Mouse (Mus musculus): ENCODE results near the gene Grap2. TPM values are rescaled to one million over a fixed set of nuclear protein-coding genes. Genes with fewer than 3 reads are reported as not detected.

The Grap2 gene
- total and polyA plus RNA-seq, 3 experiments, result 0.62 to 5.1 TPM; not detected in 1

GRCm38 (mm10) chr15:80683990-80684389, 111.6 kb downstream of the Grap2 start:
- H3K27ac ChIP-seq (ENCODE audit: control insufficient read depth, low read depth, low read length), result no peak overlapping the region
- TF ChIP-seq RCOR1 (IDR thresholded peaks at IDR 0.05; ENCODE audit: low read depth, low read length) (no peak), ZKSCAN1 (IDR thresholded peaks at IDR 0.05; ENCODE audit: low read depth, low read length) (no peak), MYC (IDR thresholded peaks at IDR 0.05; ENCODE audit: low read depth, low read length) (no peak), NRF1 (IDR thresholded peaks at IDR 0.05; ENCODE audit: insufficient read depth, low read depth, low read length, poor library complexity, severe bottlenecking) (no peak), POLR2AphosphoS2 (IDR thresholded peaks at IDR 0.05; ENCODE audit: low read length) (no peak), BHLHE40 (IDR thresholded peaks at IDR 0.05; ENCODE audit: borderline replicate concordance, low read depth, low read length) (no peak), TAL1 (IDR thresholded peaks at IDR 0.05; ENCODE audit: low read length) (no peak)
- H3K9me3 ChIP-seq (replicated peaks; ENCODE audit: insufficient read depth, low read length), result no peaks in the 10 kb centered on the region
- peaks cover 0 to 4% of the 10 kb centered on the region in 2 experiments; a peak in 2 of 4 replicates for H3K36me3 ChIP-seq (ENCODE audit: control insufficient read depth in 1 of 2, insufficient read depth in 2 of 2, low read length in 2 of 2)
- no peak overlapping the region for H3K9ac ChIP-seq (ENCODE audit: control insufficient read depth, low read depth, low read length, poor library complexity, severe bottlenecking)
- H3K4me1 ChIP-seq (ENCODE audit: control insufficient read depth in 1 of 2, insufficient read depth in 2 of 2, low read length in 2 of 2), result peaks cover 0 to 2% of the 10 kb centered on the region in 2 experiments; a peak in 1 of 4 replicates
- no peak overlapping the region for H3K4me3 ChIP-seq (ENCODE audit: control insufficient read depth in 1 of 2, insufficient read depth in 1 of 2, low read depth in 2 of 2, low read length in 2 of 2)
- H3K79me2 ChIP-seq (ENCODE audit: control insufficient read depth, insufficient read depth, low read length, poor library complexity), result no peaks in the 10 kb centered on the region
- no peak for DNase-seq (ENCODE audit: low read depth, low spot score)
- peaks cover 5 to 16% of the 10 kb centered on the region in 2 experiments for H3K27me3 ChIP-seq (ENCODE audit: control insufficient read depth in 1 of 2, insufficient read depth in 2 of 2, low read length in 2 of 2)

- Histone ChIP-seq H3K4me3 (ENCODE audit: control insufficient read depth in 1 of 2, insufficient read depth in 1 of 2, low read depth in 2 of 2, low read length in 2 of 2) (no peak overlapping the region), H3K9me3 (replicated peaks; ENCODE audit: insufficient read depth, low read length) (no peaks in the 10 kb centered on the region), H3K27me3 (ENCODE audit: control insufficient read depth in 1 of 2, insufficient read depth in 2 of 2, low read length in 2 of 2) (peaks cover 3 to 13% of the 10 kb centered on the region in 2 experiments), H3K79me2 (ENCODE audit: control insufficient read depth, insufficient read depth, low read length, poor library complexity) (no peaks in the 10 kb centered on the region), H3K36me3 (ENCODE audit: control insufficient read depth in 1 of 2, insufficient read depth in 2 of 2, low read length in 2 of 2) (peaks cover 0 to 7% of the 10 kb centered on the region in 2 experiments; a peak in 2 of 4 replicates), H3K9ac (ENCODE audit: control insufficient read depth, low read depth, low read length, poor library complexity, severe bottlenecking) (no peak overlapping the region), H3K27ac (ENCODE audit: control insufficient read depth, low read depth, low read length) (no peak overlapping the region), H3K4me1 (ENCODE audit: control insufficient read depth in 1 of 2, insufficient read depth in 2 of 2, low read length in 2 of 2) (peaks cover 2 to 9% of the 10 kb centered on the region in 2 experiments; a peak in 3 of 4 replicates)
- no peak for DNase-seq (ENCODE audit: low read depth, low spot score)
- no peak for TF ChIP-seq ZKSCAN1 (IDR thresholded peaks at IDR 0.05; ENCODE audit: low read depth, low read length)
- TF ChIP-seq SIN3A (IDR thresholded peaks at IDR 0.05; ENCODE audit: low read length), result no peak
- TF ChIP-seq SMC3 (IDR thresholded peaks at IDR 0.05; ENCODE audit: low read depth, low read length), result no peak
- no peak for TF ChIP-seq POLR2AphosphoS2 (IDR thresholded peaks at IDR 0.05; ENCODE audit: low read length)
- TF ChIP-seq GATA1 (IDR thresholded peaks at IDR 0.05; ENCODE audit: low read depth, low read length), result no peak
- no peak for TF ChIP-seq USF2 (IDR thresholded peaks at IDR 0.05; ENCODE audit: borderline replicate concordance in 1 of 2, insufficient read depth in 1 of 2, low read depth in 1 of 2, low read length in 2 of 2)
Measured at GRCm38 (mm10) chr15:80684786-80685602, 112.6 kb downstream of the Grap2 start.

DNA sequence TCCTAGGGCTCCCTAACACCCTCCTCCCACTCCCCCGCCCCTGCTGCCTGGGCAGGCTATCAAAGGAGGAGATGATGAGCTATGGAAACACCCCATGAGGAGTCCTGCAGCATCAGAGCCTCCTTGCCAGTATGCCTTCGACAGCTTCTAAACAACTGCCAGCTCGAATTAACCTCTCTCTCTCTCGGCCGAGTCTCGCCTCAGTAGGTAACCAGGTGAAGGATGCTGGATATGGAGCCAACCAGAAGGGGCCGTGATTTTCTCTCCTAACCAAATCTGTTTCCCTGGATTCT, 113.2 kb downstream of the Grap2 start:
- no peak for TF ChIP-seq CHD2 (IDR thresholded peaks at IDR 0.05; ENCODE audit: low read length)
- TF ChIP-seq CTCF (IDR thresholded peaks at IDR 0.05 in 2 of 3, conservative IDR thresholded peaks at IDR 0.05 in 1 of 3; ENCODE audit: control insufficient read depth in 1 of 3, insufficient read depth in 1 of 3, low read depth in 2 of 3, low read length in 3 of 3, poor library complexity in 1 of 3, severe bottlenecking in 1 of 3), result no peak
- H3K36me3 ChIP-seq (ENCODE audit: control insufficient read depth in 1 of 2, insufficient read depth in 2 of 2, low read length in 2 of 2), result peaks cover 0 to 7% of the 10 kb centered on the region in 2 experiments; a peak in 2 of 4 replicates
- no peak for DNase-seq (ENCODE audit: low read depth, low spot score)
- no peak overlapping the region for H3K4me3 ChIP-seq (ENCODE audit: control insufficient read depth in 1 of 2, insufficient read depth in 1 of 2, low read depth in 2 of 2, low read length in 2 of 2)
- no peak overlapping the region for H3K27ac ChIP-seq (ENCODE audit: control insufficient read depth, low read depth, low read length)
- H3K27me3 ChIP-seq (ENCODE audit: control insufficient read depth in 1 of 2, insufficient read depth in 2 of 2, low read length in 2 of 2), result peaks cover 3 to 13% of the 10 kb centered on the region in 2 experiments
- no peak overlapping the region for H3K9ac ChIP-seq (ENCODE audit: control insufficient read depth, low read depth, low read length, poor library complexity, severe bottlenecking)
- H3K79me2 ChIP-seq (ENCODE audit: control insufficient read depth, insufficient read depth, low read length, poor library complexity), result no peaks in the 10 kb centered on the region
- H3K4me1 ChIP-seq (ENCODE audit: control insufficient read depth in 1 of 2, insufficient read depth in 2 of 2, low read length in 2 of 2), result peaks cover 2 to 9% of the 10 kb centered on the region in 2 experiments; a peak in 3 of 4 replicates
- H3K9me3 ChIP-seq (replicated peaks; ENCODE audit: insufficient read depth, low read length), result no peaks in the 10 kb centered on the region

Data from MEL (cell line).